Mouse (Mus musculus): ENCODE measurements around the gene Rfxap. TPM values are rescaled to one million over a fixed set of nuclear protein-coding genes. Genes with fewer than 3 reads are reported as not detected.

Gene Rfxap
- polyA plus RNA-seq, 1 experiment, result 126 TPM

DNA sequence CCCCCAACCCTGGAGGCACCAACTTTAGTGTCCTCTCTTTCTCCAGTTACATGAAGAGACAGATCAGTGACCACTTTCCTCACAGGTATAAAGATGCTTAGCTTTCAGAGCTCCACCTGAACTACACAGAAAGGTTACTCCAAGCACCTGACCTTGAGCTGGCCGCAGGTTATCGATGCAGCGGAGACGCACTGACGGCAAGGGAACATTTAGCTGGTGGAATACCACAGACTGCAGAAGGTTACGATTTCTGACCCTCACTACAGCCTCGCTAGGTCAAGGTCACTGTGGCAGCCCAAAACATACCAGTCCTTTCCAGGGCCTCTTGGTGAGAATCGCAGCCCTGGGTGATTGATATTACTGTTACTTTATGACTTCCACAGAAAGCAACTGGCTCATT, 3.9 kb downstream of the Rfxap start:
- Histone ChIP-seq H3K9me3 (no peaks in the 10 kb centered on the region), H3K27me3 (replicated peaks) (no peaks in the 10 kb centered on the region), H3K36me3 (replicated peaks; ENCODE audit: low read length) (peaks cover 35% of the 10 kb centered on the region), H3K4me3 (replicated peaks) (no peak overlapping the region), H3K4me1 (peaks cover 25% of the 10 kb centered on the region)
- TF ChIP-seq FLI1 (IDR thresholded peaks at IDR 0.05; ENCODE audit: low read length) (no peak), GATA1 (IDR thresholded peaks at IDR 0.05; ENCODE audit: borderline replicate concordance, low read length) (no peak)

DNA sequence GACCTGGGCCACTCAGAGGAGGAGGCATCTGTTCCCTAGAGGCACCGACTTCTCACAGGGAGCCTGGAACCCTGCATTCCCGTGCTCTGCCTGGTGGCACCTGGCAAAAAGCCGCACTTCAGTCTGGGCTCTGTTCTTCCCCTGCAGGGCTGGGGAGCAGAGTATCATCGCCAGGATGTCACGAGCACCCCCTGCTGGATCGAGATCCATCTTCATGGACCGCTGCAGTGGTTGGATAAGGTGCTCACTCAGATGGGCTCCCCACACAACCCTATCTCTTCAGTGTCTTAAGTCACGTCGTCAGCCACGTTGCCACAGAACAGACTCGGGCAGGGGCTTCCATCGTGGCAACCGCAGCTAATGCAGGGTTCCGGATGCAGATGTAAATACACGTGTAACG, 10.4 kb downstream of the Rfxap start:
- peaks cover 7% of the 10 kb centered on the region; the same call in 1 of the 2 replicates for H3K4me1 ChIP-seq
- H3K27me3 ChIP-seq (replicated peaks), result peaks cover 9% of the 10 kb centered on the region
- H3K4me3 ChIP-seq (replicated peaks), result peak overlapping the region; percentile 28
- no peak for TF ChIP-seq FLI1 (IDR thresholded peaks at IDR 0.05; ENCODE audit: low read length)
- TF ChIP-seq GATA1 (IDR thresholded peaks at IDR 0.05; ENCODE audit: borderline replicate concordance, low read length), result no peak
- H3K9me3 ChIP-seq, result peaks cover 15% of the 10 kb centered on the region
- H3K36me3 ChIP-seq (replicated peaks; ENCODE audit: low read length), result peaks cover 2% of the 10 kb centered on the region

DNA sequence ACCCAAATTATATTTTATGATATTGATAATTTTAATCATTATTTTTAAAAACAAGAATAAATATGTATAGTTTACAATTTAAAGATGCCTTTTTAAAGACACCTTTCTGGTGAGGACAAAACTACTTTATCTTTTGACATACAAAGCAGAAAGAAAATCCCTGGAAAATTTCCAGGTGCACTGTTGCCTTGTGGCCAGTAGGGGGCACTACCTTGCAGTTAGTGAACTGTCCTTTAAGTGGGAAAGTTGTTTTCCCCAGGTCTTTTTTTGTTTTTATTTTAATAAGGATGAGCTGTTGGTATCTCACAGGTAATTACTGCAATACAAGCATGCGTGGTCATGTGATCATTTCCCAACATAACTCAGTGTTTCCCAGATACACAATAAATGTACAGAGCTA, 11.8 kb downstream of the Rfxap start:
- Histone ChIP-seq H3K27me3 (replicated peaks) (peaks cover 9% of the 10 kb centered on the region), H3K4me1 (peaks cover 7% of the 10 kb centered on the region; the same call in 1 of the 2 replicates), H3K9me3 (peaks cover 15% of the 10 kb centered on the region), H3K36me3 (replicated peaks; ENCODE audit: low read length) (no peaks in the 10 kb centered on the region), H3K4me3 (replicated peaks) (no peak overlapping the region)
- TF ChIP-seq FLI1 (IDR thresholded peaks at IDR 0.05; ENCODE audit: low read length), result no peak
- TF ChIP-seq GATA1 (IDR thresholded peaks at IDR 0.05; ENCODE audit: borderline replicate concordance, low read length), result no peak

DNA sequence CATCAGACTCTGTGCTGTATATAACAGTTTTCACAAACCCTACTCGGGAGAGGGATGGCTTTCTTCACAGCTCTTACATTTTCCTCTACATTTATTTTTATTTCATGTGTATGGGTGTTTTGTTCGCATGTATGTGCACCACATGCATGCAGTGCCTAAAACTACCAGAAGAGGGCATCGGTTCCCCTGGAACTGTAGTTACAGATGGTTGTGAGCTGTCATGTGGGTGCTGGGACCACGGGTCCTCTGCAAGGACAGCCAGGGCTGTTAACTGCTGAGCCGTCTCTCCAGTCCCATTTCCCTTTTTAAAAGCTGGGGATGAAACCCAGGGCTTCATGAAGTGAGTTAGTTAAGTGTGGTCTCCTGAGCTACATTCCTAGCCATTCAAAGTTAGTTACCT, 12.2 kb downstream of the Rfxap start:
- H3K27me3 ChIP-seq (replicated peaks), result peaks cover 9% of the 10 kb centered on the region
- H3K4me1 ChIP-seq, result peaks cover 7% of the 10 kb centered on the region; the same call in 1 of the 2 replicates
- no peaks in the 10 kb centered on the region for H3K36me3 ChIP-seq (replicated peaks; ENCODE audit: low read length)
- TF ChIP-seq GATA1 (IDR thresholded peaks at IDR 0.05; ENCODE audit: borderline replicate concordance, low read length) (no peak), FLI1 (IDR thresholded peaks at IDR 0.05; ENCODE audit: low read length) (no peak)
- H3K9me3 ChIP-seq, result peaks cover 15% of the 10 kb centered on the region
- no peak overlapping the region for H3K4me3 ChIP-seq (replicated peaks)

DNA sequence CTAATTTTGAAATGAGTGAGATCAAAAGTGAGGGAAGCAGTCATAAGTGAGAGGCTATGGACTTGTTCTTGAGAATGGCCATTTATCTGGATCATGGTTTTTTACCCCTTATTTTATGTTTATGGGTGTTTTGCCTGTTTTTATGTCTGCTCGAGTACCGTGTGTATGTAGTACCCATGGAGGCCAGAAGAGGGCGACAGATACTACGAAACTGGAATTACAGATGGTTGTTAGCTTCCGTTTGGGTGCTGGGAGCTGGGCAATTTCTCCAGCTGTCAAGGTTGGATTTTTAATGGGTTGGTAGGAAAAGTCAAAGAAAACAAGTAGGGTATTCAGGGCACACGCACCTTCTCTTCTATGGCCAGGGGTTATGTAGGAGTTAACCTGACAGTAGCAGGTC, 13.8 kb downstream of the Rfxap start:
- H3K27me3 ChIP-seq (replicated peaks), result peaks cover 9% of the 10 kb centered on the region
- no peak for TF ChIP-seq FLI1 (IDR thresholded peaks at IDR 0.05; ENCODE audit: low read length)
- no peaks in the 10 kb centered on the region for H3K36me3 ChIP-seq (replicated peaks; ENCODE audit: low read length)
- H3K4me3 ChIP-seq (replicated peaks), result peak overlapping the region; percentile 10
- H3K9me3 ChIP-seq, result peaks cover 15% of the 10 kb centered on the region
- peaks cover 7% of the 10 kb centered on the region; the same call in 1 of the 2 replicates for H3K4me1 ChIP-seq

DNA sequence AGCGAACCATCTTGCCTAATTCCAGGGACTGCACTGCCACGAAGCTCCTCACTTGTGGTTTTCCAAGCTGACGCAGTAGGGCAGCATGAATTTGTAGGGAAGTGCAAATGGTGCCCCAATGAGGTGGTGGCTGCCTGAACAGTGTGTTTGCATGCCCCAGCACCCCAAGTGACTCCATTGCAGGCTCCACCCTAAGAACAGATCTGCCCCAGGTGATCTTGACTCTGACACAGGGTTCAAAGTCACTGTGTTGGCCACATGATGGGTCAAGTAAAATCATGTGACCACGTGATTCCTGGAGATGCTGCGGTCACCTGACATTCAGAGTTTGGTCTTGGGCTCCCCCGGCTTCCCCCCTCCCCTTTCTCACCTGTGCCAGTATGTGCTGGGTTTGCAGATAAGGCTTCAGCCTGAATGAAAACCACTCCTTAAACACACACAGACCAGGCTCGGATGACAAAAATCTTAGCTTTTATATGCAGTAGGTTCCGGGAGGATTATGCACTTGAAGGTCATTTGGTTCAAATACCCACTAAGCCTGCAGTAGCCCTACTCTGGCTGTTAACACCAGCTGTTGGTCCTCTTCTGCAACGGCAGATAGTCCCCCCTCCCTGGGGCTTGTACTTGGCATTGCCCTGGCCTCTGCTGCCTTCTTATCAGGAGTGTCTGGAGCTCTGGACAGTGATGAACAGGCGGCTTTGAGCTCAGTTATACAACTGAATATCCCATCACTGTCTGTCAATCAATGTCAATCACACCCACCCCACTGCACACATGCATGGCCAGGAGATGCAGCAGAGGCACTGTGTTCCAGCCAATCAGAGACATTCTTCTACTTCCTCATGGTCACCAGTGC, 15.5 kb downstream of the Rfxap start:
- Histone ChIP-seq H3K36me3 (replicated peaks; ENCODE audit: low read length) (no peaks in the 10 kb centered on the region), H3K9me3 (peaks cover 15% of the 10 kb centered on the region), H3K4me3 (replicated peaks) (no peak overlapping the region), H3K27me3 (replicated peaks) (peaks cover 1% of the 10 kb centered on the region), H3K4me1 (peaks cover 2% of the 10 kb centered on the region; the same call in 1 of the 2 replicates)
- TF ChIP-seq GATA1 (IDR thresholded peaks at IDR 0.05; ENCODE audit: borderline replicate concordance, low read length) (no peak), FLI1 (IDR thresholded peaks at IDR 0.05; ENCODE audit: low read length) (no peak)

DNA sequence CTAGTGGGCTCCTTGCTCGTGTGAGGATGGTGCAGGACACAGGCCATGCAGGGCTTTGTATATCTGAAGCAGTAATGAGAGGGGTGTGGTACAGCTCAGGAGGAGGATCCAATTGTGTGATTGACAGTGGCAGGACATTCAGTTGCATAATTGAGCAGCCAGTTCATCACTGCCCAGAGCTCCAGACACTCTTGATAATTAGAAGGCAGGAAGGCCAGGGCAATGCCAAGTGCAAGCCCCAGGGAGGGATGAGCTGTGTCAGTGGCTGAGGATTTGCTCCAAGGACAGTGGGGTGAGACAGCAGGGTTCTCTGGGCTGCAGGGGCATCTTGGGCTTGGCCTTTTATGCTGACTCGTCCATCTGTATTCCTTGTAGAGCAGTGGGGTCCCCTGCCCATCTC, 17.0 kb downstream of the Rfxap start:
- Histone ChIP-seq H3K36me3 (replicated peaks; ENCODE audit: low read length) (no peaks in the 10 kb centered on the region), H3K9me3 (peaks cover 18% of the 10 kb centered on the region), H3K4me3 (replicated peaks) (no peak overlapping the region), H3K27me3 (replicated peaks) (no peaks in the 10 kb centered on the region), H3K4me1 (no peaks in the 10 kb centered on the region)
- TF ChIP-seq GATA1 (IDR thresholded peaks at IDR 0.05; ENCODE audit: borderline replicate concordance, low read length), result no peak
- TF ChIP-seq FLI1 (IDR thresholded peaks at IDR 0.05; ENCODE audit: low read length), result no peak

DNA sequence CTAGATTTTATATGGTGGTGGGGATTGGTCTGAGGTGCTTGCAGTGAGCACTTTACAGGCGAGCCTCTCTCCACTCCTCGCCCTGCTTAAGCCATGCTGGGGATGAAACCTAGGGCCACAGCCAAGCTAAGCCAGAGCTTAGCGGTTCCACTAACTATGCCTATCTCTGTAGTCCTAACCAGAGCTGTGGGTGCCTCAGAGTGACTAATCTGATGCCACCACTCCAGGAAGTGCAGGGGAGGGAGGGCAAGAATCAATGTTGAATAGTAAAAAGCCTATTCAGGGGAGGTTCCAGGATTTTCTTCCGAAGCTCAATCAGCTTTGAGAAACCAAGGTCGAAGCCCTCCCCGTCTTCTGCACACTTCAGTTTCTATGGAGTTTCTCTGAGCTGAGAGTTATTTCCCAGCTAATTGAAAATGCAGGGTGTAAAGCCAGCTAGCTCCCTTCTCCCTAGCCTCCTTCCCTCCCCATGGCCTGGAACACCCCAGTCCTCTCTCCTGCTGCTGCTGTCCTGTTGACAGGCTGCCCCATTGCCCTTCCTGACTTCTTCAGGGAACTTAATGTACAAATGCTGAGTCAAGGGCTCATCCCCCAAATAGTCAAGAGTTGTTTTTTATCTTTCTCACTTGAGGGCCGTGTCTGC, 31.5 kb downstream of the Rfxap start:
- Histone ChIP-seq H3K27me3 (replicated peaks) (no peaks in the 10 kb centered on the region), H3K4me1 (peaks cover 7% of the 10 kb centered on the region), H3K4me3 (replicated peaks) (no peak overlapping the region), H3K9me3 (peaks cover 27% of the 10 kb centered on the region), H3K36me3 (replicated peaks; ENCODE audit: low read length) (no peaks in the 10 kb centered on the region)
- no peak for TF ChIP-seq GATA1 (IDR thresholded peaks at IDR 0.05; ENCODE audit: borderline replicate concordance, low read length)
- TF ChIP-seq FLI1 (IDR thresholded peaks at IDR 0.05; ENCODE audit: low read length), result no peak

DNA sequence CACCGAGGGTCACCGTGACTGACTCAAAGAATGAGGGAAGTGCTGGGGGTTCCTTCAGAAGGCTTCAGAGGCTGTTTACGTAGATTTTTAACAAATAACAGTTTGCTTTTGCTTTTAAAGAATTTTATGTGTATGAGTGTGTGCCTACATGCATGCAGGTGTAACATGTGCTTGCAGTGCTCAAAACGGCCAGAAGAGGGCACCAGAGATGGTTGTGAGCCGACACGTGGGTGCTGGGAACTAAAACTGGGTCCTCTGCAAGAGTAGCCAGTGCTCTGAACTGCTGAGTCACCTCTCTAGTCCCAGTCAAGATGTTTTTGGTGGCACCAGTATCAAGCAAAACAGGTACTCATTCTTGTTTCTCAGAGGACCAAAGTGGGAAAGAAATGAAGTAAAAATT, 34.0 kb downstream of the Rfxap start:
- Histone ChIP-seq H3K4me1 (peaks cover 7% of the 10 kb centered on the region), H3K9me3 (peaks cover 24% of the 10 kb centered on the region), H3K27me3 (replicated peaks) (no peaks in the 10 kb centered on the region), H3K36me3 (replicated peaks; ENCODE audit: low read length) (no peaks in the 10 kb centered on the region), H3K4me3 (replicated peaks) (no peak overlapping the region)
- TF ChIP-seq FLI1 (IDR thresholded peaks at IDR 0.05; ENCODE audit: low read length) (no peak), GATA1 (IDR thresholded peaks at IDR 0.05; ENCODE audit: borderline replicate concordance, low read length) (no peak)
